Mouse (Mus musculus) C2C12 (cell line): ENCODE data around the gene Ets1.

Experiments
- CTCF ChIP-seq: IDR thresholded peaks from one replicate; pipeline ENCODE4 v1.5.1; 2011; ENCODE audit not compliant: control insufficient read depth, insufficient read depth, insufficient read length
- MAX ChIP-seq: IDR thresholded peaks from one replicate; pipeline ENCODE4 v1.6.1; 2011; ENCODE audit warnings: mild to moderate bottlenecking, control low read depth
- USF1 ChIP-seq: IDR thresholded peaks from one replicate; pipeline ENCODE4 v1.6.1; 2011; ENCODE audit warnings: low read depth, mild to moderate bottlenecking, control low read depth, moderate library complexity

GRCm38 (mm10) chr9:32722205-32722604 lies 86.2 kb downstream of the Ets1 start:
- TF ChIP-seq CTCF (no peak), MAX (no peak), USF1 (no peak)
